Mouse (Mus musculus) right cerebral cortex, adult 2 months (tissue): ENCODE measurements around the gene Dennd6a.
"Not testable (repeated sequence)": the region's sequence is repeated elsewhere in the genome, so short reads cannot be mapped to it uniquely, and the experiment has no call there.

ENCODE experiments used
- DNase-seq, 2 experiments: peaks; one replicate each; pipeline ENCODE4 v3.0.0; 2021 to 2022; ENCODE audit warnings: low spot score in 2 of 2

Gene Dennd6a

GRCm38 (mm10) chr14:26573556-26573955 lies at the start of gene Dennd6a:
Gene Dennd6a (plus strand): TSS chr14:26573856.
- not testable (repeated sequence) for DNase-seq

DNA sequence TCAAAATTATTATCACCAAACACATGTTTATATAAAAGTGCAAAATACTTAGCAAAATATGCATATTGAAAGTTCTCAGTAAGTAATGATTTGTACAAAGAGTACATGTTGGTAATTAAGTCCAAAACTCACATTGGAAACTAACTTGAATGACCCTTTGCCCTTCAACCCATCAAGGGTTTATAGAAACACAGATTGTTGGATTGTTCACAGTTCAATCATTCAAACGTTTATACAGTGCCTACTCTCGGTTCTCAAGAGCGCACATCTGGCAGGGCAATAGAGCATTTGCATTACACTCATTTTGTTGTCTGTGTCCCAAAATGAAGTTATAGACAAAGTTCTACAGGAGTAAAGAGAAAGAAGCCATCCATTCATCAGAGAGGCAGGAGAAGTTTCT lies 47.7 kb upstream of the Dennd6a start:
- no peak for DNase-seq

DNA sequence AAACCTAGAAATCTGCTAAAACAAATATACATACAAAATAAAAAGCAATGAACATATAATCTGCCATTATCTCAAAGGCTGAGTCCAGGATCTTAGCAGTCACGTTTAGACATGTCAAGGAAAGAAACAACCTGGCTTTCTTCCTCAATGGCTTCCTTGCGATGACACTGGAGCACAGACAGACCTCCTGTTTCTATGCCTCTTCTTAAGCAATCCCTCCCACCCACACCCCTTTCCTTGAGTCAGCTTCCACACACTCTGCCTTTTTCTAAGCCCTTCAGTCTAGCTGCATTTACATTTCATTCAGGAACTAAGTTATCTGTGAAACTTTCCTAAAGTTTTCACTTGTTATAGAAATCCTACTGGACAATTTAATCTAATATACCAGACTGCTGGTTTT lies 45.4 kb upstream of the Dennd6a start:
- no peak for DNase-seq

DNA sequence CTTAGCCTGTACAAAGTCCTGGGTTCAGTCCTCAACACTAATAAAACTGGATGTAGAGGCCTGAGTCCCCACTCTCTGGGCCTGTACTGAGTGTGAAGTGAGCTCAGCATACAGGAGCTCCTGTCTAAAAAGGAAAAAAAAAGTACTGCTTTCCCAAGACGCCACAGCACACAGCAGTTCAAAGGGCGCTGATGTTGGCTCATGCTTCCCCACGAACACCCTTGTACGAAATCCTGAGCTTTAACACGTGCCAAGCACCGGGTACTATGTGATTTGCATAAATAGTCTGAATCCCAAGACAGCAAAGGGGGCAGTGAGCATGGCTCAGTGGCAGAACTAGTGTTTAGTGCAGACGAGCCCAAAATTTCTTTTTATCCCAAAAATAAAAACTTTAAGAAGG lies 43.3 kb upstream of the Dennd6a start:
- DNase-seq, result no peak

- DNase-seq, result no peak
Measured at GRCm38 (mm10) chr14:26531410-26532313, 42.0 kb upstream of the Dennd6a start.

DNA sequence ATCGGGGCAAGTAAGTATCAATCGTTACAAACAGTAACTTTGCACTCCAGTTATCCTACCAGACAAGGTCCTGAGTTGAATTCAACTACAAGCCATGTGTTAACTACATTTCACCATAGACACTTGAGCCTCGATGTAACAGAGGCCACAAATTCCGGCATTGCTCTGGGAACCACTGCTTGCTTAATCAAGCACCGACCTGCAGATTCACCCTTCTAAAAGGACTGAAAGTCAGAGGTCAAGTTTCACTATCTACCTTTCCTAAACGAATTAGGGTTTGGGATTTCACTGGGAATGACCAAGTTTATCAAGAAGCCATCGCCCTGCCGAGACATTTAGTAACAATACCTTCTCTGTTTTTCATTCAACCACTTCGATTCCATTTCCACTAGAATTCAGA lies 40.9 kb upstream of the Dennd6a start:
- no peak for DNase-seq

DNA sequence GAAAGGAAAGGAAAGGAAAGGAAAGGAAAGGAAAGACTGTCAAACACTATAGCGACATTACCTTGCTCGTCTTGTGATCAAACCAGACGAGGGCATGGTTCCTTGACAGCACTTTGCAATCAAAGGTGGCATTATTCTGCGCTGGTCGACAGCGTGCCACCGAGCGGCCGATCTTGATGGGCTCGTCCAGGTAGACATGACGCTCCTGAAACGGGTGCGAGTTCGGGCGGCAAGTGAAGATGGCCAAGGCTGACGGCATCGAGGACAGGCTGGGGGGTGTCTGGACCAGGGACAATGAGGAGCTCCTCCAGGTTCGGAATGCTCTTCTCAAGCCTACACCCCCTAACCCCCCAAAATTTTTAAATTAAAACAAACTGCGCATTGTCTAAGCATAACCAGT lies 40.4 kb upstream of the Dennd6a start:
- peak; percentile 14 to 22 for DNase-seq

DNA sequence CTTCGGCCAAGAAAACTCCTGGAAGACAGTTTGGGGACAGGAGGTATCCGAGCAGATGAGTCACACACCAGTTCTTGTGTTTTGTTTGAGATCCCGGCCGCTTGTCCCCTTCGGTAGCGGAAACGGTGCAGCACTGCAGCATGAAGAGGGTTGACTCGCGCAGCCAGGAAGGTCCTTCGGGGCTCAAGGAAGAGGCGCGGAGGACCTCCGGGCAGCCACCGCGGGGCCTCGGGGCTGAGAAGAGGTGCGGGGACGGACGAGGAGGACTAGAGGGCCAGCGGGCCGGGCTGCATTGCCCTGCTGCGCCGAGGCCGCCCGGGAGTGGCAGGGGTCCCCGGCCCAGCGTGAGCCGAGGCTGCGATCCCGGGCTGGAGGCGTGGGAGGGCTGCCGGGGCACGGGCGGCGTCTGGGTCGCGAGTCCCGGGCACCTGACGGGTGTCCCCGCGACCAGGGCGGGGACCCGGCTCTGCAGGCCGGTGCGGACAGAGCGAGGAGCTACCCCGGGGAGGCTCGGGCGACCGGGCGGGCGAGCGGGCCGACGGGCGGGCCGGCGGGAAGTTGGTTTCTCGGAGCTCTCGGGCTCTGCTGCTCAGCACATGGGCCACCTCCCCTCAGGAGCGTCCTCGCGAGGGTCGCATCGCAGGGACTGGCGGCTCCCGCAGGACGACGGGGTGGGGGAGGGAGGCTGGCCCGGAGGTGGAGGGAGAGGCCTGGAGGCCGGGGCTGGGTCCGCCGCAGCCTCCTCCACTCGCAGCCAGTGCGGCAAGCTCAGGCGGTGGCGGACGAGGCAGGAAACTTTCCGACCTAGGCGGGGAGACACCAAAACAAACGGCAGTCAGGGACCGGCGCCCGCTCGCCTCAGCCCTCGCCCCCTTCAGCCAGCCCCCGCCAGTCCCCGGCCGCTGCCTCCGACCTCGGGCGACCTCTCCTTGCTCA lies 39.6 kb upstream of the Dennd6a start:
- DNase-seq, result peak; percentile 33 to 44

DNA sequence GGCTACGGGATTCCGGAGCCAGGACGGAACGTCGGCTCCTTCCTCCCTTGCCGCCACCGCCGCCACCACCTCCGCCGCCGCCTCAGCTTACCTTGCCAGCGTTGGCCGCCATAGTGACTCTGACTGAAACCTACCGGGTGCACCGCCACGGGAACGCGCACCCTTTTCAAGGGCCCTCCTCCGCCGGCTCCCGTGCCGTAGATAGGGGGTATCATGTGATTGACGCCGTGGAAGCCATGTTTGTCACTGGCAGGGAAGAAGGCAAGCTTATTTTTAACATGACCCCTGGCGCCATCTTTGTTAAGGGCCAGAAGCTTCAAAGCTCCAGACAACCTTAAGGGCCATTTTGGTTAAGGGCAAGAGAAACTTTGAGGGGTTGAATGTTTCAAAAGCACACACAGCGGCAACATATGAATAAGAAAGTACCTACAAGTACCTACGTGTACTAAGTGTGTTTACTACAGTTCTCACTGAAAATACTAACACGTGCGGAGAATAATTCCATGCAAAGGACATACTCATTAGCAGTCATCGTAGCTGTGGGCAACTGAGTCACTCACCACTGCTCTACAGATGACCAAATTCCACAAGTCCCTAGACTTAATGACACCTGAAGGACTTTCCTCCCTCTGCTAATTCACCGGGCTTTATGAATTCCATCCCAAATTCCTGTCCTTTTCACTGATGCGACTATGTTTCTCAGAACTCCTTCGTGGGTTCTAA lies 38.7 kb upstream of the Dennd6a start, which contains the start of gene Slmap:
TSS of gene Slmap (minus strand) at position 175 of the 723 bp plus-strand sequence.
- DNase-seq, result peak; percentile 99 to 100

GRCm38 (mm10) chr14:26539241-26539640 lies 34.4 kb upstream of the Dennd6a start:
- DNase-seq, result peak in 1 of 2 experiments; percentile 22

DNA sequence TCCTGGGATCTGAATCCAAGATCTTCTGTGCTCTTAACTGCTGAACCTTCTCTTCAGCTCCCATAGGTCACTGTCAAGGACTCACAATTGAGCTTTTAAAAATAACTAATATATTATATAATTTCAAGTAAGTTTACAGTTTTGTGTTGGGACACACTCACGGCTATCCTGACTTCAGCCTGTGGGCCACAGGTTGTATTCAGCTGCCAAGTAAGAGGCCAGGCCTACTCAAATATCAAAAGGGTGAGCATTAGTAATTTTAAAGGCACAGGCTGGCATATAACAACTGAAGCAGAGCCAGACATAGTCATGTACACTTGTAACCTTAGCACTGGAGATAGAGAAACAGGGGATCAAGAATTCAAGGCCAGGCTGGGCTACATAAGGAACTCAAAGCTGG lies 33.1 kb upstream of the Dennd6a start:
- no peak for DNase-seq

GRCm38 (mm10) chr14:26542136-26542535 lies 31.5 kb upstream of the Dennd6a start:
- DNase-seq, result no peak

DNA sequence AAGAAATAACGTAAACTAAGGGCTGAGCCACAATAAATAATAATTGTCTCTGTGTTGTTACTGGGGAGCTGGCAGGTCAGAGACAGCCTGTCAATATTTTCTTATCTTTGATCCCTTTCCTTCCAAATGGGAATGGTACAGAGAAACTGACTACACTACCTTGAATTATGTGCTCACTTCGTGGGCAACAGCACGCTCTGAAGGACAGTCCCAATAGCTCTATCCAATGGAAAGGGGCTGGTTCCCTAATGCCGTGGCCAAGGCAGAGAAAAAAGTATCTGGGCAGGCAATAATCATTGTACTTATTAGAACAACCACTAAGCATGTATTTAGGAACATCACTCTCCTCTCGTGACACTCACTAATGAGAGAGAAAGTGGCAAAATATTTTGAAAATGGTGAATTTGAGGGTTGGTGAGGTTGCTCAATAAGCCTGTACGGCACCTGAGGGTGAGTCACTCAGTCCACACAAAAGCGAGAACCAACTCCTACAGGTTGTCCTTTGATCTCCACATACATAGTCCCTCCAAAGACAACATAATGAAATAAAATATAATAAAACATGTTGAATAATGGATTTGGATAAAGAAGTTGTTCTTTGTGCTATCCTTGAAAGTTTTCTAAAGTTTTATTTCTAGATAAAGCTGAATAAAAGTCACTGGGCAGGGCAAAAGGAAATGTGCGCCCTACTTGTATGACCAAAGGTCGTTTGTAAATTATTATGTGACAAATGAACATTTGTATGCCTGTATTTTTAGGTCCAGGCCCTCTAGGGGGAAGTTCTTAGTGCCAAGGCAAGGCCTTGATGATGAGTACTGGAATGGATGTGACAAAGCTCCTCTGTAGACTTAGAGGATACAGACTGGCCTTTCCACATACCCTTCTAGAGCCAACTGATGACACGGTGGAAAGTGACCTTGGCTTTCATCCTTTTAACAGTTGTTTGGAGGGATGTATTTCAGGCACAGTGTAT lies 25.9 kb upstream of the Dennd6a start:
- DNase-seq, result no peak

- DNase-seq, result no peak
Measured at GRCm38 (mm10) chr14:26550712-26551111, 22.9 kb upstream of the Dennd6a start.

DNA sequence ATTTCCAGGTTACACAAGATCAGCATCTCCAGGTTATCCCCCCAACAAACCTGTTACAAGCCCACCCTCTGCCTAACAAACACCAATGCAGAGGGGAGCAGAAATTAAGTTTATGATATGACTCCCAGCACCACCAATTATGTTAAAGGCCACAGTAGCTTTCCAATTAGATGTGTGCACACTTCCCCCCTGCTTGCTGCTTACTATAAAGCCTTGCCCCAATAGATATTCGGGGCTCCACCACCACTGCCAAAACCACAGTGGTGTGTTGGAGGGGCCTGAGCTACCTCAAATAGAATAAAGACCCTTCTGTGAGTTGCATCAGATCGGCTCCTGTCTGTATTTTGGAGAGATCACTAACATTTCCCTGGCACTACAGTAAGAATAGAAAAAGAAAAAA lies 21.2 kb upstream of the Dennd6a start:
- DNase-seq, result no peak

DNA sequence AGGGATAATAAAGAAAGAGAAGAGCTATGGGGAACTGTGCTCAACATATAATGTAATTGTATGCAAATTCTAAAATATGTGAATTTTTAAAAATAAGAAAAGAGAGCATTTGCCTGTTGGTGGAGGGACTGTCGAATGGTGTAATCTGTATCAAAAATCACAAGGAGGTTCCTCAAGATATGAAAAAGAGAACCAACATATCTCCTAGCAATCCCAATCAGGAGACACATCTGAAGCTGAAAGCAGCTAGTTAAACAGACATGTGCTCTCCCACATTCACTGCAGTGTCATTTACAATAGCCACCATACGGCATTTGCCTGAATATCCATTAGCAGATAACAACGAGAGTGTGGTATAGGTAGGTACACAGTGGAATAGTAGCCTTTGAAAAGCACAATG lies 20.8 kb upstream of the Dennd6a start:
- DNase-seq, result no peak

- no peak for DNase-seq
Measured at GRCm38 (mm10) chr14:26557581-26557980, 16.1 kb upstream of the Dennd6a start.

DNA sequence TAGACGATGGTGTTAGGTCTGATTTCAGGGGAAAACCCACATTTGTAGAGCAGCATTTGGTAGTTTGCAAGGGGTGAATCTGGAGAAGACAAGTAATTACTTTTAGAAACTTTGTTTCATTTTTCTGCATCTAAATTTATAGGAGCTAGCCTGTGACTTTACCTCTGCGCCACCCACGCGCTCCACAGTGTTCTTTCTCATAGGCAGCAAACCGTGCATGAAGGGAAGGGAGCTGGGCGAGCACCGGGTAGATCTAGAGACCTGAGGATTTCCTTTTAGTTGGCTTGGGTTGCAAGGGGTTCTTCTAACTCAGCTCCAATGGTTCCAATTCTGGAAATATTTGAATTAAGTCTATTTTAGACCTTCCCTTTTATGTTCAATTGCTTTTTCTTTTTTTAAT lies 15.1 kb upstream of the Dennd6a start:
- DNase-seq, result peak; percentile 59 to 62

DNA sequence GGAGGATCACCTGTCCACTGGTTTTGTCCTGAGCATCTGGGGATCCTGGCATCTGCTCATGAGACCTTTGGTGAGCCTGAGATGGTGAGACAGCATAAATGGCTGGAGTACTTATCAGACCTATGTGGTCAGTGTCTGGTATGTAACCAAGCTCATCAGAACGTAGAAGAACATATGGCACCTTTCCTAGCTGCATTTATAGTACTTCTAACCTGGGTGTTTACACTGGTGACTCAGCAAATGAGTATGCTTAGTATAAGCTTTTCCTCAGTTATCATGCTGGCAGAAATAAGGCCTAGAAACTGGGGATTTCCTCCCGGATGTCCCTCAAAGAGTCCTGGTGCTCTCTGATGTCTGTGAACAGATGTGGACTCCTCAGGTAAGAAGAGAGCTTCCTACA lies 11.4 kb upstream of the Dennd6a start:
- no peak for DNase-seq

DNA sequence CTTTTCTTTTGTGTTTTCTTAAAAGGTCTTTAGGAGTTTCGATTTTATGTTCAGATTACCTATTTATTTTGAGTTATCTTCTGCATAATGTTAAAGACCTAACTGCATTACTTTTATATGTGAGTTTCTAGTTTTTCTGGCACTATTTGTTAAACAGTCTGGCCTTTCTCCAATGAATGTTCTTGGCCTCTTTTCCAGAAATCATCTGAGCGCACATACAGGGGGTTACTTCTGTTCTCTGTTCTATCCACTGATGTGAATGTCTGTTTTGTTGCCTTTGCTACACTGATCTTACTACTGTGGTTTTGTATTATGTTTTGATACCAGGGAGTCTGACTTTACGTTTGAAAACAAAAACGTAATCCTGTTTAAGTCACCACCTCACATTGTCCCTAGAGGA lies 3.8 kb upstream of the Dennd6a start:
- DNase-seq, result no peak
